Mouse (Mus musculus) C2C12 (cell line): ENCODE measurements at regions not wholly inside any gene's neighbourhood (a gene's known extent, or its start where the extent isn't known, plus 50 kb on each side); places are given as distances from the start of the nearest gene placed in this dataset.

Experiments
- CTCF ChIP-seq: IDR thresholded peaks from one replicate; pipeline ENCODE4 v1.5.1; 2011; ENCODE audit not compliant: control insufficient read depth, insufficient read depth, insufficient read length
- FOSL1 ChIP-seq: IDR thresholded peaks from one replicate; pipeline ENCODE4 v1.8.0; 2011; ENCODE audit warnings: mild to moderate bottlenecking, low read length; ENCODE audit not compliant: poor library complexity, insufficient read depth, severe bottlenecking
- MAX ChIP-seq: IDR thresholded peaks from one replicate; pipeline ENCODE4 v1.6.1; 2011; ENCODE audit warnings: mild to moderate bottlenecking, control low read depth
- MYOD1 ChIP-seq: IDR thresholded peaks from one replicate; pipeline ENCODE4 v1.6.1; 2011; ENCODE audit warnings: low read depth; ENCODE audit not compliant: control insufficient read depth, insufficient read length
- MYOG ChIP-seq: IDR thresholded peaks from one replicate; pipeline ENCODE4 v1.6.1; 2011; ENCODE audit not compliant: control insufficient read depth, insufficient read length; ENCODE audit errors: extremely low read depth
- USF1 ChIP-seq: IDR thresholded peaks from one replicate; pipeline ENCODE4 v1.6.1; 2011; ENCODE audit warnings: low read depth, mild to moderate bottlenecking, control low read depth, moderate library complexity

- TF ChIP-seq CTCF (no peak), MAX (no peak), USF1 (no peak), MYOG (no peak), MYOD1 (no peak), FOSL1 (no peak)
Observed at GRCm38 (mm10) chr15:61753802-61754201, 831.0 kb upstream of the A1bg start.
